Mouse (Mus musculus) bone marrow, adult 2 months (tissue): ENCODE measurements around the gene Trim59.

Experiments used
- CTCF ChIP-seq: fragments of 200-500 bp; IDR thresholded peaks from 2 replicates; pipeline ENCODE4 v1.5.1; 2011; ENCODE audit warnings: low read length, control low read depth; ENCODE audit not compliant: control insufficient read depth, insufficient read depth
- POLR2A ChIP-seq: fragments of 200-500 bp; IDR thresholded peaks from 2 replicates; pipeline ENCODE4 v1.6.1; 2011; ENCODE audit warnings: low read depth, mild to moderate bottlenecking, control low read depth, low read length, borderline replicate concordance; ENCODE audit not compliant: control insufficient read depth

- TF ChIP-seq POLR2A (no peak), CTCF (no peak)
Measured at GRCm38 (mm10) chr3:69064005-69064404, 19.4 kb upstream of the Trim59 start.
